Mouse (Mus musculus) embryo, embryonic 10 days (tissue): Measurements from ENCODE around the gene Slc16a7.

ENCODE experiments used
- DNase-seq: peaks from one replicate; pipeline ENCODE4 v3.0.0-alpha.2; 2015; ENCODE audit warnings: low spot score

The Slc16a7 gene

GRCm38 (mm10) chr10:125184146-125184545, 205.1 kb downstream of the Slc16a7 start:
- DNase-seq, result no peak

- DNase-seq, result no peak
These were observed 206.7 kb downstream of the Slc16a7 start for GRCm38 (mm10) chr10:125182545-125182944.

- DNase-seq, result no peak
These were observed 211.5 kb downstream of the Slc16a7 start for GRCm38 (mm10) chr10:125177782-125178181.

- no peak for DNase-seq
These were observed 214.1 kb downstream of the Slc16a7 start for GRCm38 (mm10) chr10:125175013-125175650.

GRCm38 (mm10) chr10:125171625-125172024, 217.6 kb downstream of the Slc16a7 start:
- DNase-seq, result no peak

GRCm38 (mm10) chr10:125171154-125171553, 218.1 kb downstream of the Slc16a7 start:
- no peak for DNase-seq
